Mouse (Mus musculus) MEL (cell line): ENCODE results near the gene RPS10-NUDT3. TPM values are rescaled to one million over a fixed set of nuclear protein-coding genes. Genes with fewer than 3 reads are reported as not detected.

Experiments used
- DNase-seq: peaks from one replicate; pipeline ENCODE4 v3.0.0; 2011; ENCODE audit warnings: low read depth, low spot score
- H3K27ac ChIP-seq: 2 replicates; pipeline ENCODE4 v1.5.1; 2012; ENCODE audit warnings: low read depth, mild to moderate bottlenecking, control low read depth, low read length, moderate library complexity; ENCODE audit not compliant: control insufficient read depth
- H3K27me3 ChIP-seq, 2 experiments: fragments of 150-350 bp in 1 of 2; sonication (generic) in 1 of 2; 2 replicates each; pipeline ENCODE4 v1.6.1; 2012; ENCODE audit warnings: low read length in 2 of 2, mild to moderate bottlenecking in 2 of 2, improper control_type of control experiment in 1 of 2, moderate library complexity in 1 of 2; ENCODE audit not compliant: insufficient read depth in 2 of 2, control insufficient read depth in 1 of 2
- H3K36me3 ChIP-seq, 2 experiments: 2 replicates each; pipeline ENCODE4 v1.6.1; 2012 to 2014; ENCODE audit warnings: low read length in 2 of 2, improper control_type of control experiment in 1 of 2, inconsistent platforms in 1 of 2, mild to moderate bottlenecking in 1 of 2; ENCODE audit not compliant: insufficient read depth in 2 of 2, control insufficient read depth in 1 of 2
- H3K4me1 ChIP-seq, 2 experiments: fragments of 150-350 bp in 1 of 2; sonication (generic) in 1 of 2; 2 replicates each; pipeline ENCODE4 v1.6.1; 2012; ENCODE audit warnings: low read length in 2 of 2, improper control_type of control experiment in 1 of 2, mild to moderate bottlenecking in 1 of 2; ENCODE audit not compliant: insufficient read depth in 2 of 2, control insufficient read depth in 1 of 2
- H3K4me3 ChIP-seq, 2 experiments: fragments of 150-350 bp in 1 of 2; sonication (generic) in 1 of 2; 2 replicates each; pipeline ENCODE4 v1.5.1; 2012; ENCODE audit warnings: low read depth in 2 of 2, low read length in 2 of 2, mild to moderate bottlenecking in 2 of 2, moderate library complexity in 2 of 2, control low read depth in 1 of 2, improper control_type of control experiment in 1 of 2; ENCODE audit not compliant: control insufficient read depth in 1 of 2, insufficient read depth in 1 of 2
- H3K79me2 ChIP-seq: 2 replicates; pipeline ENCODE4 v1.6.1; 2012; ENCODE audit warnings: mild to moderate bottlenecking, low read length, moderate library complexity; ENCODE audit not compliant: control insufficient read depth, poor library complexity, insufficient read depth
- H3K9ac ChIP-seq: 2 replicates; pipeline ENCODE4 v1.6.1; 2012; ENCODE audit warnings: low read depth, mild to moderate bottlenecking, control low read depth, low read length, moderate library complexity; ENCODE audit not compliant: control insufficient read depth, poor library complexity, severe bottlenecking
- H3K9me3 ChIP-seq: fragments of 150-350 bp; sonication (generic); replicated peaks from 2 replicates; pipeline ENCODE4 v1.6.1; 2012; ENCODE audit warnings: mild to moderate bottlenecking, low read length, improper control_type of control experiment, moderate library complexity; ENCODE audit not compliant: insufficient read depth
- BHLHE40 ChIP-seq: IDR thresholded peaks from 2 replicates; pipeline ENCODE4 v1.6.1; 2012; ENCODE audit warnings: low read depth, mild to moderate bottlenecking, inconsistent platforms, low read length, improper control_type of control experiment, borderline replicate concordance
- CHD1 ChIP-seq: IDR thresholded peaks from 2 replicates; pipeline ENCODE4 v1.6.1; 2012; ENCODE audit warnings: low read depth, mild to moderate bottlenecking, inconsistent platforms, low read length, improper control_type of control experiment
- E2F4 ChIP-seq: IDR thresholded peaks from 2 replicates; pipeline ENCODE4 v1.6.1; 2011; ENCODE audit warnings: low read depth, low read length, improper control_type of control experiment, borderline replicate concordance
- ETS1 ChIP-seq: IDR thresholded peaks from 2 replicates; pipeline ENCODE4 v1.6.1; 2012; ENCODE audit warnings: low read depth, mild to moderate bottlenecking, inconsistent platforms, low read length, improper control_type of control experiment, moderate library complexity
- GABPA ChIP-seq: IDR thresholded peaks from 2 replicates; pipeline ENCODE4 v1.6.1; 2012; ENCODE audit warnings: low read depth, mild to moderate bottlenecking, inconsistent platforms, low read length, improper control_type of control experiment, moderate library complexity
- GATA1 ChIP-seq: IDR thresholded peaks from 2 replicates; pipeline ENCODE4 v1.6.1; 2011; ENCODE audit warnings: low read depth, low read length, improper control_type of control experiment
- JUND ChIP-seq: IDR thresholded peaks from 2 replicates; pipeline ENCODE4 v1.6.1; 2011; ENCODE audit warnings: low read depth, mild to moderate bottlenecking, improper control_type of control experiment, low read length
- KAT2A ChIP-seq: conservative IDR thresholded peaks from 2 replicates; pipeline ENCODE4 v1.6.1; 2012; ENCODE audit warnings: low read depth, low read length, improper control_type of control experiment, inconsistent platforms
- MAFK ChIP-seq: IDR thresholded peaks from 2 replicates; pipeline ENCODE4 v1.6.1; 2011; ENCODE audit warnings: low read depth, mild to moderate bottlenecking, low read length, improper control_type of control experiment, borderline replicate concordance
- MAX ChIP-seq: IDR thresholded peaks from 2 replicates; pipeline ENCODE4 v1.6.1; 2011; ENCODE audit warnings: low read length, improper control_type of control experiment
- MAZ ChIP-seq: IDR thresholded peaks from 2 replicates; pipeline ENCODE4 v1.6.1; 2012; ENCODE audit warnings: low read depth, mild to moderate bottlenecking, inconsistent platforms, low read length, improper control_type of control experiment
- MYB ChIP-seq: IDR thresholded peaks from 2 replicates; pipeline ENCODE4 v1.6.1; 2011; ENCODE audit warnings: mild to moderate bottlenecking, low read depth, low read length, improper control_type of control experiment
- NELFE ChIP-seq: IDR thresholded peaks from 2 replicates; pipeline ENCODE4 v1.6.1; 2011; ENCODE audit warnings: low read depth, low read length, improper control_type of control experiment
- NRF1 ChIP-seq: IDR thresholded peaks from 2 replicates; pipeline ENCODE4 v1.6.1; 2014; ENCODE audit warnings: low read depth, mild to moderate bottlenecking, inconsistent platforms, low read length, improper control_type of control experiment, moderate library complexity; ENCODE audit not compliant: poor library complexity, insufficient read depth, severe bottlenecking
- POLR2A ChIP-seq, 2 experiments: IDR thresholded peaks; 2 replicates each; pipeline ENCODE4 v1.6.1; 2011 to 2012; ENCODE audit warnings: low read length in 2 of 2, mild to moderate bottlenecking in 2 of 2, control low read depth in 1 of 2, improper control_type of control experiment in 1 of 2, low read depth in 1 of 2, moderate library complexity in 1 of 2; ENCODE audit not compliant: control insufficient read depth in 1 of 2, insufficient read depth in 1 of 2, poor library complexity in 1 of 2
- POLR2AphosphoS2 ChIP-seq: IDR thresholded peaks from 2 replicates; pipeline ENCODE4 v1.6.1; 2011; ENCODE audit warnings: low read length, improper control_type of control experiment
- POLR2AphosphoS5 ChIP-seq: IDR thresholded peaks from 2 replicates; pipeline ENCODE4 v1.6.1; 2012; ENCODE audit warnings: low read depth, borderline replicate concordance, mild to moderate bottlenecking, inconsistent platforms, low read length, moderate library complexity, mixed read lengths
- RCOR1 ChIP-seq: IDR thresholded peaks from 2 replicates; pipeline ENCODE4 v1.6.1; 2012; ENCODE audit warnings: low read depth, mild to moderate bottlenecking, inconsistent platforms, low read length, improper control_type of control experiment
- SMC3 ChIP-seq: IDR thresholded peaks from 2 replicates; pipeline ENCODE4 v1.6.1; 2011; ENCODE audit warnings: low read depth, low read length, improper control_type of control experiment
- TBP ChIP-seq: IDR thresholded peaks from 2 replicates; pipeline ENCODE4 v1.8.0; 2011; ENCODE audit warnings: low read depth, low read length, improper control_type of control experiment
- USF2 ChIP-seq, 2 experiments: IDR thresholded peaks; 2 replicates each; pipeline ENCODE4 v1.6.1; 2011 to 2012; ENCODE audit warnings: improper control_type of control experiment in 2 of 2, low read length in 2 of 2, borderline replicate concordance in 1 of 2, inconsistent platforms in 1 of 2, low read depth in 1 of 2, mild to moderate bottlenecking in 1 of 2; ENCODE audit not compliant: insufficient read depth in 1 of 2
- ZKSCAN1 ChIP-seq: IDR thresholded peaks from 2 replicates; pipeline ENCODE4 v1.6.1; 2012; ENCODE audit warnings: low read depth, mild to moderate bottlenecking, inconsistent platforms, low read length, improper control_type of control experiment, moderate library complexity
- ZMIZ1 ChIP-seq: IDR thresholded peaks from 2 replicates; pipeline ENCODE4 v1.6.1; 2012; ENCODE audit warnings: low read depth, mild to moderate bottlenecking, inconsistent platforms, low read length, improper control_type of control experiment, moderate library complexity
- ZNF384 ChIP-seq: IDR thresholded peaks from 2 replicates; pipeline ENCODE4 v1.6.1; 2012; ENCODE audit warnings: low read depth, mild to moderate bottlenecking, inconsistent platforms, low read length, improper control_type of control experiment
- polyA plus RNA-seq, 2 experiments: library from polyadenylated mRNA; stranded (reverse) in 1 of 2; unstranded in 1 of 2; fragments of >175 nt in 1 of 2; fragments of >200 nt in 1 of 2; gene quantifications; 2 replicates each; pipeline versions ENCODE4 v1.2.1 to v1.2.4; 2012; ENCODE audit warnings: low replicate concordance in 2 of 2, low read depth in 1 of 2; ENCODE audit not compliant: insufficient read length in 2 of 2, insufficient read depth in 1 of 2, missing spikeins in 1 of 2
- total RNA-seq: library from RNA; depleted of rRNA; stranded (reverse); fragments of 300-350 nt; gene quantifications from 2 replicates; pipeline ENCODE4 v1.2.3, GENCODE M21; 2012

The RPS10-NUDT3 gene
- total and polyA plus RNA-seq, 3 experiments: 37.3 TPM; not detected in 2

- TF ChIP-seq KAT2A (no peak), ZNF384 (no peak), POLR2AphosphoS2 (no peak), ZKSCAN1 (no peak), POLR2AphosphoS5 (no peak)
- peaks cover 0 to 5% of the 10 kb centered on the region in 2 experiments; a peak in 3 of 4 replicates for H3K4me1 ChIP-seq
These were observed 66.8 kb downstream of the RPS10-NUDT3 start for GRCm38 (mm10) chr17:27568228-27568627.

GRCm38 (mm10) chr17:27565942-27566267 is 69.1 kb downstream of the RPS10-NUDT3 start:
- peaks cover 2 to 13% of the 10 kb centered on the region in 2 experiments for H3K4me1 ChIP-seq
- DNase-seq: no peak
- H3K27ac ChIP-seq: peak overlapping the region; percentile 4
- TF ChIP-seq ZMIZ1: peak; percentile 66; the same call in 1 of the 2 replicates
- peak in 1 of 2 experiments; percentile 75; a peak in 1 of 4 replicates for TF ChIP-seq POLR2A (IDR thresholded peaks at IDR 0.05; ENCODE audit: control insufficient read depth in 1 of 2, insufficient read depth in 1 of 2, low read depth in 1 of 2, low read length in 2 of 2, poor library complexity in 1 of 2)
- no peak for TF ChIP-seq KAT2A
- peak; percentile 21; the same call in 1 of the 2 replicates for TF ChIP-seq E2F4
- TF ChIP-seq JUND: no peak
- TF ChIP-seq NELFE: peak; percentile 65; the same call in 1 of the 2 replicates
- TF ChIP-seq BHLHE40: 0 out of 2 replicates have a peak, but pooled peaks have one; percentile 16
- TF ChIP-seq, all 39 proteins: peak for 5
- H3K9me3 ChIP-seq: no peaks in the 10 kb centered on the region
- H3K79me2 ChIP-seq: peaks cover 3% of the 10 kb centered on the region
- H3K4me3 ChIP-seq: peak overlapping the region; percentile 75 to 90
- H3K9ac ChIP-seq: peak overlapping the region; percentile 69
- H3K36me3 ChIP-seq: peaks cover 4 to 12% of the 10 kb centered on the region in 2 experiments
- H3K27me3 ChIP-seq: no peaks in the 10 kb centered on the region

More at GRCm38 (mm10) chr17:27568228-27568627, 66.8 kb downstream of the RPS10-NUDT3 start:
- Histone ChIP-seq H3K27ac (no peak overlapping the region), H3K79me2 (peaks cover 2% of the 10 kb centered on the region; the same call in 1 of the 2 replicates), H3K27me3 (no peaks in the 10 kb centered on the region), H3K36me3 (peaks cover 0 to 3% of the 10 kb centered on the region in 2 experiments; a peak in 1 of 4 replicates), H3K4me3 (no peak overlapping the region), H3K9ac (no peak overlapping the region), H3K9me3 (no peaks in the 10 kb centered on the region)
- no peak for DNase-seq

- DNase-seq: peak; percentile 95
- Histone ChIP-seq H3K79me2 (peaks cover 7% of the 10 kb centered on the region), H3K4me1 (peaks cover 2 to 14% of the 10 kb centered on the region in 2 experiments), H3K9ac (peak within 1 kb of the TSS; percentile 72), H3K27me3 (no peaks in the 10 kb centered on the region), H3K9me3 (no peaks in the 10 kb centered on the region), H3K36me3 (peaks cover 5 to 14% of the 10 kb centered on the region in 2 experiments), H3K27ac (peak within 1 kb of the TSS; percentile 29), H3K4me3 (peak within 1 kb of the TSS; percentile 75 to 90)
- TF ChIP-seq MAZ (peak; percentile 91), POLR2AphosphoS2 (no peak; the same call in 1 of the 2 replicates), GABPA (no peak), GATA1 (no peak), MYB (no peak), RCOR1 (no peak), CHD1 (no peak), ZNF384 (no peak), USF2 (IDR thresholded peaks at IDR 0.05; ENCODE audit: borderline replicate concordance in 1 of 2, insufficient read depth in 1 of 2, low read depth in 1 of 2, low read length in 2 of 2) (no peak), SMC3 (peak; percentile 65), ETS1 (0 out of 2 replicates have a peak, but pooled peaks have one; percentile 24), MAFK (no peak), MAX (peak; percentile 79), NRF1 (peak; percentile 34; the same call in 1 of the 2 replicates), TBP (no peak)
These were observed 69.7 kb downstream of the RPS10-NUDT3 start, which contains the start of gene AI413582 for GRCm38 (mm10) chr17:27565163-27565941. Gene AI413582 (minus strand): TSS chr17:27565756.
